Mouse (Mus musculus) cortical plate, adult 2 months (tissue): ENCODE data around the gene a. TPM values are rescaled to one million over a fixed set of nuclear protein-coding genes. Genes with fewer than 3 reads are reported as not detected.
A peak's percentile ranks its signal among the peaks of the same experiment; 100 is the strongest.

ENCODE experiments used
- H3K27ac ChIP-seq: fragments of 200-500 bp; 2 replicates; pipeline ENCODE4 v1.5.1; 2012; ENCODE audit warnings: low read length, control low read depth, inconsistent platforms; ENCODE audit not compliant: insufficient read depth
- H3K4me1 ChIP-seq: fragments of 200-500 bp; 2 replicates; pipeline ENCODE4 v1.6.1; 2011; ENCODE audit warnings: low read length; ENCODE audit not compliant: control insufficient read depth, insufficient read depth
- H3K4me3 ChIP-seq: fragments of 200-500 bp; 2 replicates; pipeline ENCODE4 v1.5.1; 2011; ENCODE audit warnings: mild to moderate bottlenecking, low read length, control low read depth; ENCODE audit not compliant: insufficient read depth
- CTCF ChIP-seq: fragments of 200-500 bp; IDR thresholded peaks from 2 replicates; pipeline ENCODE4 v1.5.1; 2011; ENCODE audit warnings: mild to moderate bottlenecking, control low read depth, low read length; ENCODE audit not compliant: insufficient read depth; ENCODE audit errors: extremely low read depth
- POLR2A ChIP-seq: fragments of 200-500 bp; IDR thresholded peaks from 2 replicates; pipeline ENCODE4 v1.6.1; 2011; ENCODE audit warnings: mild to moderate bottlenecking, low read length, control low read depth; ENCODE audit not compliant: insufficient read depth; ENCODE audit errors: extremely low read depth
- polyA plus RNA-seq: library from polyadenylated mRNA; depleted of rRNA; stranded (reverse); fragments of >200 nt; gene quantifications from 2 replicates; pipeline ENCODE4 v1.2.3, GENCODE M21; 2012

a gene
- polyA plus RNA-seq, 1 experiment: 0.54 TPM

DNA sequence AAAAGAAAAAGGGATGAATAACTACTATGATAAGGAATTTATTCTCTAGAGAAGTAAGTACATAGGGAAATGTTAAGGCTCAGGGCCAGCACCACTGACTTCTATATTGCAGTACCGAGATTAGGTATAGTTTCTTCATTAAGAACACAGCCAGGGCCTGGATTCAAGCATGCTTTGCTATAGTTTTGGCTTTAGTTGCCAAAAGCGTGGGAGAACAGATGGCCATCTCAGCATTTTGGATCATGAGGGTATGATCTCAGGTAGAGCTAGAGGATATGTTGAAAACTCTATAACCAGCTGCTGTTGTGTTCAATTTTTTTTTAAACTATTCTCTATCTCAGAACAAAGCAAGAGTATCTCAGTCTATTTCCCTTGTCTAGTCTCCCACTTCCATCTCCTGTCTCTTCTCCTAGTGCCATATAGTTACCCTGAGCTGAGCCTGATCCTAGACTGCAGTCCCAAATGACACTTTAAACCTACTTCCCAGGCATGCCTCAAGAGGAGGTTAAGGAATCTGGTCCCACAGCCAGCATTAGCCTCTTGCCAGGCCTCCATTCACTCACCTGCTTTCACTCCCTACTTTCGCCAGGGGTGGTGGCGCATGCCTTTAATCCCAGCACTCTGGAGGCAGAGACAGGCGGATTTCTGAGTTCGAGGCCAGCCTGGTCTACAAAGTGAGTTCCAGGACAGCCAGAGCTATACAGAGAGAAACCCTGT is 43.1 kb downstream of the a start:
- Histone ChIP-seq H3K4me1 (no peaks in the 10 kb centered on the region), H3K27ac (no peak overlapping the region), H3K4me3 (no peak overlapping the region)
- TF ChIP-seq POLR2A (no peak), CTCF (no peak)

DNA sequence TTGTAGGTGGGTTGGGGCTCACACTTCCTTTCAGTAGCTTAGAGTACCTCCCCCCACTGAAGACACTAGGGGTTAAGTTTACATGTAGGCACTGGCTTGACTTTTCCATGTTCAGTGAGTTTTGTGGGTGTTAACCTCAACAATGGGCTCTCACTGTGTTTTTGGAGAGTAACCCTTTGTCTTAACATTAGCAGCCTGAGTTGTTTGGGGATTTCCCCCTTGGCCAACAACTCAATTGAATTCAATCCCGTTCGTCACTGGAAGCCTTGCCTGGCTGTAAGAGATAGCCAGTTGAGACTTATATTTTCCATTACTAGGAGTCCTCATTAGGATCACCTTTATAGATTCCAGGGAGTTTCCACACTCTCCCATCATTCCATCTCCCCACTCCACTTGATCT is 45.3 kb downstream of the a start:
- TF ChIP-seq CTCF: no peak
- no peak for TF ChIP-seq POLR2A
- no peak overlapping the region for H3K4me3 ChIP-seq
- no peaks in the 10 kb centered on the region for H3K4me1 ChIP-seq
- H3K27ac ChIP-seq: no peak overlapping the region

DNA sequence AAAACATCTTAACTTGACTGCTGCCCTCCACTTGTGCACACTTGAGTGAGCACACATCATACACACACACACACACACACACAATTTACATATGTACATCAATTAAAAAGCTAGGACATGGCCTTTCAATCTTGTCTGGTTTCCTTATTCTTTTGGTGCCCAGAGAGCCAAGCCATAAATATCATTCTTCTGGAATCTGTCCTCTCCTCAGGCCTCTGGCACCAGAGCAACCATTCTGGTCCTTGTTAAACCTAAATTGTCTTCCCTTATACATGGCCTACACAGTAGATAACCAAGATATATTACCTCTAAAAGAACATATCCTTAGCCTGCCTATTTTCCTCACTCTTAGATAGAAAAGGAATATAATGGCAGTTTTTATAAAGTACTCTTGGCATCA is 56.9 kb downstream of the a start:
- no peak for TF ChIP-seq POLR2A
- no peak for TF ChIP-seq CTCF
- no peaks in the 10 kb centered on the region for H3K4me1 ChIP-seq
- H3K4me3 ChIP-seq: no peak overlapping the region
- H3K27ac ChIP-seq: no peak overlapping the region

DNA sequence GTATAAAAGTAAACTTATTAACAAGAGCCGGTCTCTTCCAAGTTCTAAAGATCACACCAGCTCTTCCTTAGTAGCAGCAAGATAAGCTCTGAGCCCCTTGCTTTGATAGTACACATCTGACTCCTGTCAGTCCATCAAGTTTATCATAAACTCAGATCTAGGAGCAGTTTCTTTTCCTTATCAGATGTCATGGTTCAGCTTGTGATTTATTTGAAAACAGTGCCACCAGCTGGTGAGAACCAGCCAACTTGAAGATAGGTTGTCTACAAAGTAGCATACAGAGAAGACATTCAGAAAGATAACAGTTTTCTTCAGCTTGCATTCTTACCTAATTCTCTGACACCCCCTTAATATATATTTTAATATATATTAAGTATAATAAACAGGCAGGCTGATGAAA is 64.2 kb downstream of the a start:
- no peaks in the 10 kb centered on the region for H3K4me1 ChIP-seq
- no peak overlapping the region for H3K4me3 ChIP-seq
- TF ChIP-seq POLR2A (no peak), CTCF (peak; percentile 19; the same call in 1 of the 2 replicates)
- no peak overlapping the region for H3K27ac ChIP-seq

DNA sequence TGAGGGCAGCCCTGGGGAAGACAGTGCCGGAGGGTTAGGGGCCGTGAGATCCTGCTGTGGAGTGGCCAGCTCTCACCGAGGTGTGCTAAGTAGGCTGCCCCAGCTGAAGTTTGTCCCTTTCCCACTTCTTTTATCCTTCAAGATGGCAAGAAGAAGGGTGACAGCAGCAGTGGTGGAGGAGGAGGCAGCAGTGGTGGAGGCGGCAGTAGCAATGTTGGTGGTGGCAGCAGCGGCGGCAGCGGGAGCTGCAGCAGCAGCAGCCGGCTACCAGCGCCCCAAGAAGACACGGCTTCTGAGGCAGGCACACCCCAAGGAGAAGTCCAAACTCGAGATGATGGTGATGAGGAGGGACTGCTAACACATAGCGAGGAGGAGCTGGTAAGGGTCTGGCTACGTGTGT is 72.5 kb downstream of the a start:
- no peak overlapping the region for H3K4me3 ChIP-seq
- peaks cover 3% of the 10 kb centered on the region; the same call in 1 of the 2 replicates for H3K4me1 ChIP-seq
- peak overlapping the region; percentile 15; the same call in 1 of the 2 replicates for H3K27ac ChIP-seq
- no peak for TF ChIP-seq CTCF
- TF ChIP-seq POLR2A: no peak

DNA sequence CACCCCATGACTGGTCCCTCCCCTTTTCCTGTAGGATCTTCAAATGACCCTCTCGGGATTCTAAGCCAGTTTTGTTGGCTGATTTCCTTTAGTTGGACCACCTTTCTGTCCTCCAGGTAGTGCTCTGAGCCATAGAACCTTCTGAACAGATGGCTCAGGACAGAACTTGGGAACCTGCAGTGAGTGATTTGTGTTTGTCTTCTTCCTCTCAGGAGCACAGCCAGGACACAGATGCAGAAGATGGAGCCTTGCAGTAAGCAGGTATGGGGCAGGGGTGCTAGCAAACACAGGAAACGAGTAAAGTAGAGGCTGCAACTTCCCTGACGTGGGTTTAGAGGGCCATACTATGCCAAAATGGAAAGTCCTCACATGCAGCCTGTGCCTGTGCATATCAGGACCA is 74.5 kb downstream of the a start:
- H3K4me3 ChIP-seq: no peak overlapping the region
- TF ChIP-seq POLR2A (no peak), CTCF (no peak)
- peaks cover 3% of the 10 kb centered on the region; the same call in 1 of the 2 replicates for H3K4me1 ChIP-seq
- H3K27ac ChIP-seq: no peak overlapping the region

DNA sequence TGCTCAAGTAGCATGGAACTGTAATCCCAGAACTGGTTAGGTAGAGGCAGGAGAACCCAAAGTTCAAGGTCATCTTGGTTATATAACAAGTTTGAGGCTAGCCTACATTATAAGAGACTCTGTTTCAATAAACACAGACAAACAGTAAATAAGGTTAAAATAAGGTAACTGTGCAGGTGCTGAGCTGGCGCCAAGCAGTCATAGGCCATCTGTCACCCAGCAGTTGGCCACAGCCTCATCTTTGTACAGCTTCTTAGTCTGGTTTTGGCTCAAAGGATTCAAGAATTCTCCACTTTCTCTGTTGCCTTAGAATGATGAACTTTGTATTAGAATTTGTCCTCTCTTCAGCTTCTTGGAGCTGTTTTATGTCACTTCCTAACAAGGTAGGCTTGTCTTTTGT is 76.9 kb downstream of the a start:
- Histone ChIP-seq H3K4me3 (no peak overlapping the region), H3K27ac (no peak overlapping the region), H3K4me1 (peaks cover 3% of the 10 kb centered on the region; the same call in 1 of the 2 replicates)
- TF ChIP-seq POLR2A: no peak
- no peak for TF ChIP-seq CTCF

DNA sequence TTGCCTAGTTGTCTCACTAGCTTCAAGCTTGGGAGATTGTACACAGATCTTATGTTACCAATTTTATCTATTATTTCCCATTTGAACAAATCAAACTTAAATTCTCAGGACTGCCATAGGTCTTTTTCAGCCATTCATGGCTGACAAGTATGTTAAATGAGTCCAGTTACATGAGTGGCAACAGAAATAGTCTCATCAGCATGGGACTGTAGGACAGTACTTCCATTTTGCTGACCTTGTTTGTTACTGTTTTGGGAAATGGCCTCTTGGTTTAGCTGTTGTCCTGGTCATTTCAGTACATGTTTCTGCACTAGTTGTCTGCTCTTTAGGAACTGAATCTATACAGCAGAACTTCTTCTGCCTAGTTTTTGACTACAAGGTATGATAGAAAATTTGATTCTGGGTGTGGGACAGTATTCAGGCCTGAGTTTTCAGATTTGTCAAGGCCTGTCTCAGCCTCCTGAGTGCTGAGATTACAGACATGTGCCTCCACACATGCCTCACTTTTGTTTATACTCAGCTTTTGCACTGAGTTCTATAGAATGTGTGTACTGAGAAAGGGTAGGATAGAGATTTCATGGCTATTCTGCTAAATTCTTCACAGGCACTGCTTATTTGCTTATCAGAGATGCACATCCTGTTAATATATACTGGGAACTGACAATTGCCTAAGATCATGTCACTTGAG is 78.9 kb downstream of the a start:
- Histone ChIP-seq H3K27ac (no peak overlapping the region), H3K4me1 (no peaks in the 10 kb centered on the region), H3K4me3 (no peak overlapping the region)
- TF ChIP-seq POLR2A: no peak
- TF ChIP-seq CTCF: no peak

DNA sequence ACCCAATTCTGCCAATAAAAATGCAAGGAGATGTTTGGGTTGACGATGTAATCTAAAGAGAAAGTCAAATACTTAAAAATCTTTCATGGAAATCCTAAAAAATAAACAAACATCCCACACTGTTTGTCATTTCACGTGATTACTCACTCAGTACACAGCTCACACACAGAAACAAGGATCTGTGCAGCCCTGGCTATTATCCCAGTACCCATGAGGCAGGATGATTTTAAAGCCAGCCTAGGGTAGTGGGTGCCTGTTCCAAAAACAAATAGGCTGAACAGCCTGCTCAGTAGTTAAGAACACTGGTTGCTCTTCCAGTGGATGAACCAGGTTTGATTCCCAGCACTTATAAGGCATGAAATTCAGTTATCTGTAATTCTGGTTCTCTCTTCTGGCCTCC is 85.4 kb downstream of the a start:
- Histone ChIP-seq H3K27ac (no peak overlapping the region), H3K4me3 (no peak overlapping the region), H3K4me1 (no peaks in the 10 kb centered on the region)
- TF ChIP-seq POLR2A (no peak), CTCF (no peak)

DNA sequence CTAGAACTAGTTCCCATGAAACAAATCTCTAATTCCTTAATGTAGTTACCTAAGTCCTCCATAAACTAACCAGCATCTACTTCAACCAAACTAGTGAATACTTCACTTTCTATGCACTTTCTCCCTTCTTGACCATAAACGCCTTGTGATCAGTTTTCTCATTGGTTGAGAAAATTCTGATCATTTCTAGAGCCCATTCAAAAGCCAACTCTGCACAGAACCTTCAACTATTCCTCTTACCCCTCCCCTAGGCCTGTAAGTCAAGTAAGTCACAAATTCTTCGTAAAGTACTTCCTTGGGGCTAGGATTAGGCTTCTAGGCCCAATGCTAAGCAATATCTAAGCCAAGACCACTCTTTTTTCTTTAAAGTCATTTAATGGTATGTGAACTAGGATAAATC is 100.4 kb downstream of the a start:
- no peak for TF ChIP-seq CTCF
- TF ChIP-seq POLR2A: no peak
- no peak overlapping the region for H3K27ac ChIP-seq
- H3K4me3 ChIP-seq: peak overlapping the region; percentile 72
- no peaks in the 10 kb centered on the region; the same call in 1 of the 2 replicates for H3K4me1 ChIP-seq
